Mouse (Mus musculus): ENCODE results near the gene Irak4.
A peak's percentile ranks its signal among the peaks of the same experiment; 100 is the strongest.

Gene Irak4

GRCm38 (mm10) chr15:94558895-94559656 is 15.6 kb downstream of the Irak4 start:
- DNase-seq (ENCODE audit: low spot score in 2 of 2), result no peak

GRCm38 (mm10) chr15:94564909-94565308 is 21.5 kb downstream of the Irak4 start:
- no peak for DNase-seq (ENCODE audit: low spot score in 2 of 2)

GRCm38 (mm10) chr15:94565854-94566253 is 22.4 kb downstream of the Irak4 start:
- no peak for DNase-seq (ENCODE audit: low spot score in 2 of 2)

- DNase-seq (ENCODE audit: low spot score in 2 of 2), result no peak
These were observed 25.2 kb downstream of the Irak4 start for GRCm38 (mm10) chr15:94568496-94569182.

GRCm38 (mm10) chr15:94571501-94571900 is 28.1 kb downstream of the Irak4 start:
- DNase-seq (ENCODE audit: low spot score in 2 of 2), result no peak

- DNase-seq (ENCODE audit: low spot score in 2 of 2), result no peak
These were observed 29.3 kb downstream of the Irak4 start for GRCm38 (mm10) chr15:94572746-94573145.

- DNase-seq (ENCODE audit: low spot score in 2 of 2), result no peak
These were observed 31.3 kb downstream of the Irak4 start for GRCm38 (mm10) chr15:94574566-94575268.

GRCm38 (mm10) chr15:94582000-94582593 is 38.7 kb downstream of the Irak4 start:
- no peak for DNase-seq (ENCODE audit: low spot score in 2 of 2)

GRCm38 (mm10) chr15:94583153-94583552 is 39.7 kb downstream of the Irak4 start:
- no peak for DNase-seq (ENCODE audit: low spot score in 2 of 2)

GRCm38 (mm10) chr15:94584738-94585137 is 41.3 kb downstream of the Irak4 start:
- no peak for DNase-seq (ENCODE audit: low spot score in 2 of 2)

- no peak for DNase-seq (ENCODE audit: low spot score in 2 of 2)
These were observed 44.6 kb downstream of the Irak4 start for GRCm38 (mm10) chr15:94587826-94588715.

GRCm38 (mm10) chr15:94589219-94590075 is 46.0 kb downstream of the Irak4 start, which contains the start of gene Twf1:
Gene Twf1 (minus strand): TSS chr15:94589889.
- DNase-seq (ENCODE audit: low spot score in 2 of 2), result peak; percentile 97 to 99

GRCm38 (mm10) chr15:94590083-94590482 is 46.6 kb downstream of the Irak4 start:
- no peak for DNase-seq (ENCODE audit: low spot score in 2 of 2)

GRCm38 (mm10) chr15:94591356-94591755 is 47.9 kb downstream of the Irak4 start:
- DNase-seq (ENCODE audit: low spot score in 2 of 2), result no peak

GRCm38 (mm10) chr15:94593586-94593985 is 50.1 kb downstream of the Irak4 start:
- DNase-seq (ENCODE audit: low spot score in 2 of 2), result no peak

- no peak for DNase-seq (ENCODE audit: low spot score in 2 of 2)
These were observed 56.8 kb downstream of the Irak4 start for GRCm38 (mm10) chr15:94600145-94600707.

- peak in 1 of 2 experiments; percentile 42 for DNase-seq (ENCODE audit: low spot score in 2 of 2)
These were observed 57.9 kb downstream of the Irak4 start for GRCm38 (mm10) chr15:94601339-94601738.

GRCm38 (mm10) chr15:94602441-94602840 is 59.0 kb downstream of the Irak4 start:
- DNase-seq (ENCODE audit: low spot score in 2 of 2), result no peak

GRCm38 (mm10) chr15:94607768-94608167 is 64.3 kb downstream of the Irak4 start:
- DNase-seq (ENCODE audit: low spot score in 2 of 2), result no peak

GRCm38 (mm10) chr15:94616036-94616435 is 72.6 kb downstream of the Irak4 start:
- no peak for DNase-seq (ENCODE audit: low spot score in 2 of 2)

All from thymus, postnatal 10 days (tissue).